Mouse (Mus musculus) heart, embryonic 16.5 days (tissue): ENCODE results near the gene Tnrc18. TPM values are rescaled to one million over a fixed set of nuclear protein-coding genes. Genes with fewer than 3 reads are reported as not detected.

Experiments
- ATAC-seq: fragments of 200-750 bp; cut with Nextera tagmentation; replicated peaks from 2 replicates; pipeline ENCODE4 v1.8.0; 2017; ENCODE audit warnings: moderate number of reproducible peaks; ENCODE audit not compliant: insufficient read depth, low FRiP score; ENCODE audit errors: extremely low read depth
- H3K27ac ChIP-seq: fragments of 300-500 bp; sonication (generic); 2 replicates; pipeline ENCODE4 v1.5.1; 2014; ENCODE audit warnings: mild to moderate bottlenecking, low read length, control low read depth, moderate library complexity
- H3K27me3 ChIP-seq: fragments of 300-500 bp; sonication (generic); 2 replicates; pipeline ENCODE4 v1.6.1; 2014; ENCODE audit warnings: low read length, mixed read lengths; ENCODE audit not compliant: control insufficient read depth, insufficient read depth
- H3K36me3 ChIP-seq: fragments of 300-500 bp; sonication (generic); 2 replicates; pipeline ENCODE4 v1.6.1; 2014; ENCODE audit not compliant: control insufficient read depth, insufficient read depth
- H3K4me1 ChIP-seq: fragments of 300-500 bp; sonication (generic); 2 replicates; pipeline ENCODE4 v1.6.1; 2014; ENCODE audit warnings: low read length, mixed read lengths; ENCODE audit not compliant: control insufficient read depth, insufficient read depth
- H3K4me2 ChIP-seq: fragments of 300-500 bp; sonication (generic); 2 replicates; pipeline ENCODE4 v1.6.1; 2014; ENCODE audit warnings: low read depth, mild to moderate bottlenecking, control low read depth, low read length
- H3K4me3 ChIP-seq: fragments of 300-500 bp; sonication (generic); 2 replicates; pipeline ENCODE4 v1.5.1; 2014; ENCODE audit warnings: mild to moderate bottlenecking, control low read depth, low read length
- H3K9ac ChIP-seq: fragments of 300-500 bp; sonication (generic); 2 replicates; pipeline ENCODE4 v1.6.1; 2014; ENCODE audit warnings: low read length, control low read depth
- H3K9me3 ChIP-seq: fragments of 300-500 bp; sonication (generic); replicated peaks from 2 replicates; pipeline ENCODE4 v1.6.1; 2016; ENCODE audit warnings: low read length; ENCODE audit not compliant: control insufficient read depth
- WGBS: fragments of 180-500 bp; shearing (Covaris S2); extraction: QIAGEN DNeasy Blood & Tissue Kit; methylation state at CpG from one replicate; pipeline ENCODE4 v1.1.7; 2014; 5-methylcytosine and 5-hydroxymethylcytosine counted together
- polyA plus RNA-seq: library from polyadenylated mRNA; unstranded; fragments of >200 nt; fragmentation: Nextera tagmentation; extraction: Ambion mirVana; gene quantifications from 2 replicates; pipeline ENCODE4 v1.2.1, GENCODE M21; 2015

Gene Tnrc18
- polyA plus RNA-seq, 1 experiment from 2014 or later = 17.6 TPM

DNA sequence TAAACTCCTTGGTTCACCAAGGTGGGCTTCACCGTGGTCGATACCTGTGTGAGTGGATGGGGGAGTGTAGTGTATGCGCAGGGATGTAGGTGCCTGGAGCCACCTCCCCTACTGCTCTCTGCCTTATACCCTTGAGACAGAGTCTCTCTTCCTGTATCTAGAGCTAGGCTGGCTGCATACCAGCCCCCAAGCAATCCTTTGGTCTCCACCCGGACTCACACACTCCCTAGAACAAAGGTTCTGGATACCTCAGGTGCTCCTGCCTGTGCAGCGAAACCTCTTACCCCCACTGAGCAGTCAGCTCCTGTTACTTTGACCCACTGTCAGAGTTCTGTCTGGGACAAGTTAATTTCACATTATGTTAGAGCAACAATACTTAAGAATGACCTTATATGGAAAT lies 8.2 kb upstream of the Tnrc18 start:
- 79% methylated on average over 5 of the region's 5 CpGs for WGBS
- Histone ChIP-seq H3K27ac (no peak overlapping the region), H3K4me3 (no peak overlapping the region), H3K4me2 (no peak overlapping the region), H3K4me1 (peaks cover 18% of the 10 kb centered on the region), H3K36me3 (no peaks in the 10 kb centered on the region), H3K27me3 (no peaks in the 10 kb centered on the region), H3K9ac (no peak overlapping the region), H3K9me3 (no peaks in the 10 kb centered on the region)
- no peak for ATAC-seq

DNA sequence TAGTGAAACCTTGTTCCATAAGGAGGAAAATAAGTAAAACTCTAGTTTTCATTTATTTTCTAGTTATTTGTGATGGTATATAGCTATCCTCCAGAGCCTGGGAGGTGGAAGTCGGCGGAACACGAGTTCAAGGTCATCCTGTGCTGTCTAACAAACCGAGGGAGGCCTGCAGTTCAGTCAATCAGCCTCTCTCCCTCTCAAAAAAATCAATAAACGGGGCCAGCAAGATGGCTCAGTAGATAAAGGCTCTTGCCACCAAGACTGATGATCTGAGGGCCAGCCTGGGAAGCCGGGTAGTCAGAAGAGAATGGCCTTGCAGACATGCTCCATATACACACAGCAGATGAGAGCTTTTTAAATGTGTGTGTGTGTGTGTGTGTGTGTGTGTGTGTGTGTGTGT lies 6.6 kb upstream of the Tnrc18 start:
- WGBS = 36% methylated on average over 6 of the region's 6 CpGs
- H3K4me2 ChIP-seq = peak overlapping the region; percentile 78
- peaks cover 18% of the 10 kb centered on the region for H3K4me1 ChIP-seq
- no peaks in the 10 kb centered on the region for H3K27me3 ChIP-seq
- H3K9ac ChIP-seq = peak overlapping the region; percentile 100
- H3K9me3 ChIP-seq = no peaks in the 10 kb centered on the region
- peak overlapping the region; percentile 100 for H3K27ac ChIP-seq
- no peaks in the 10 kb centered on the region for H3K36me3 ChIP-seq
- H3K4me3 ChIP-seq = peak overlapping the region; percentile 79
- no peak for ATAC-seq

DNA sequence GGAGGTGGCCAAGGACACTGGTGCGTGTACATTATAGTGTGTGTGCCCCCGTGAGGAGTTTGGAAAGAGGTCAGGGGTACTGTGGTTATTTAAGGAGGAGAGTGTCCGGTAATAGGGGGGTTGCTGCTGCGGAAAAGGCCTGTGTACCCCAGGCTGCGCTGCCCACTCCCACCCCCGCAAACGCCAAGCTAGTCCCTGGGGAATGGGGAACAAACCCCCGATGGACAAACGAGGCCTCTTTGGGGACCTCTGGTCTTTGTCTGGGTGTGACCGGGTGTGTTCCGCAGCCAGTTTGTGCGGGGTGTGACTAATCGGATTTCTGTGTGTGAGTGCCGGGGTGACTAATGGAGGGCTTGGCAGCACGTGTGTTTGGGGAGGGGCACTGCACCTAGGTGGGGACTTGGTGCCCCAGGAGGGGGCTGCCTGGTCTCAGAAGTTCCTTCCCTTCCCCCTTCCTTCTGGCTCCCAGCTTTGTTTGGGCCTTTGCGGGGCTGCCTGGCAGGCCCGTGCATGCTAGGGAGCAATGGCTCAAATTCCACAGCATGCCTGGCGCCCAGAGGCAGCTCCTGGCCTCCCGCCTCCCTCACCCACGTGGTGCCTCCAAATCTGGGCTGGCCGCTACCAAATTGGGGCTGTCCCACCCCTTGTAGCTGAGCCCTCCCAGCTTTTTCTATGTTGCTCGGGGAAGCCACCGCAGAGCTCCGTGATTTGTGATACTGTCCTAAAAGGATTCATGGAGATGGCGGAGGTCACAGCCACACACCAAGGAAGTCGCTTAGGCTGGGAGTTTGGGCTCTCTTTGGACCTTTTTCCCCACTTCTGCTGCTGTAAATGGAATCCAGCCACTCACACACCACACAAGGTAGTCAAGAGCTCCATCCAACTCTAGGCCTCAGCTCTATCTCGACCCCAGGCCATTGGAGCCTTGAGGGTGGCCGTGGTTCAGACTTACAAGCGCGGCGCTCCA lies 5.9 kb upstream of the Tnrc18 start:
- Histone ChIP-seq H3K4me2 (peak overlapping the region; percentile 78), H3K4me1 (peaks cover 18% of the 10 kb centered on the region), H3K36me3 (no peaks in the 10 kb centered on the region), H3K9me3 (no peaks in the 10 kb centered on the region), H3K4me3 (peak overlapping the region; percentile 79), H3K9ac (peak overlapping the region; percentile 100), H3K27ac (peak overlapping the region; percentile 100), H3K27me3 (no peaks in the 10 kb centered on the region)
- ATAC-seq = peak; percentile 68
- WGBS = 9% methylated on average over 31 of the region's 31 CpGs

DNA sequence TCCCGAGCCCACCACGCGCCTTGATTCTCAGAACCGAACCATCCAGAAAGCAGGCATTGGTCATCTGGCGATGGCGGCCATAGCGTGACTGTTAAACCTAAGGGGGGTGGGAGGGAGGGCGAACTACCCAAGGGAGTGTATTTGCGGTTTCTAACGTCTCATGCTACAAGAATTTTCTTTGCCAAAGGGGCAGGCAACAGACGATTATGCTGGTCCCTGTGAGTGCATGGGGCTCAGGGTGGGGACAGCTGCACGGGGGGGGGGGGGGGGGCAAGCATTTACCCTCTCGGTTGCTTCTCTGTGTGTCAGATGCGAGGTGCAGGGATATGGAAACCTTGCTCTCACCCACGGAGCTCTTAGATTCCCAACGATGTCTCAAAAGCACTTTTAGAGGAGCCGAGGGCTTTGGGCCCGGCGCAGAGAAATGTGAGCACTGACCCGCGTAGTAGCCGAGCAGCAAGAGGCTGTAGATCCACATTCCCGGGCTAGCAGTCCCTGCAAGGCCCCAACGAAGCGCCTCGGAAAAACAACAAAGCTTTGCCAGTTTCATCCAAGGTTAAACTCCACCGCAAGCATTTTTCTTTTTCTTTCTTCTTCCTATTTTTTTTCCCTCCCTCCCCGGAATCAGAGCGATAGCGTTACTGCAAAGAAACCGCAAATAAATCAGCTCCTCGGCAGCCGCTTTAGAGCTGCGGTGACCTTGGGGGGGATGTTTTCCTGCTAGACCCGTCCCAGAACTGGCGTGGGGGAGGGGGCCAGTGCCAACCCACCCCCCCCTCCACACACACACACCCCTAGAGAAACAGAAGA lies 5.0 kb upstream of the Tnrc18 start:
- Histone ChIP-seq H3K9me3 (no peaks in the 10 kb centered on the region), H3K4me1 (peaks cover 18% of the 10 kb centered on the region), H3K27ac (peak overlapping the region; percentile 100), H3K4me3 (peak overlapping the region; percentile 79), H3K36me3 (no peaks in the 10 kb centered on the region), H3K27me3 (no peaks in the 10 kb centered on the region), H3K9ac (peak overlapping the region; percentile 100), H3K4me2 (peak overlapping the region; percentile 78)
- WGBS = under 1% methylated on average over 36 of the region's 36 CpGs
- 0 out of 2 replicates have a peak, but pooled peaks have one; percentile 7 for ATAC-seq

DNA sequence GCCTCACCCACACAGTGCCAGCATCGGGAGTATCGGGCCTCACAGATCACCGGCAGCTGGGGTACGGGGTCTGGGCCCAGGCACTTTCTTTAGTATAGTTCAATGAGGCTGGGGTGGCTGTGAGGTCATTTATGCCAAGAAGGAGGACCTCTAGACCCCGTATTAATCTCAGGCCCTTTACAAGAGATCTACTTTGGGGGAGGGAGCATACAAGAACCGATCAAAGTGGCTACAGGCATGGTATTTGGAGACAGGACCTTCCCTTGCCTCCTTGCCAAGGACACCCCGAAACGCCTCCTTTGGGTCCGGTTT lies 4.5 kb upstream of the Tnrc18 start:
- H3K9me3 ChIP-seq = no peaks in the 10 kb centered on the region
- no peaks in the 10 kb centered on the region for H3K27me3 ChIP-seq
- H3K4me1 ChIP-seq = peaks cover 18% of the 10 kb centered on the region
- peak overlapping the region; percentile 78 for H3K4me2 ChIP-seq
- peak overlapping the region; percentile 100 for H3K9ac ChIP-seq
- no peaks in the 10 kb centered on the region for H3K36me3 ChIP-seq
- H3K27ac ChIP-seq = peak overlapping the region; percentile 100
- WGBS = 0% methylated on average over 9 of the region's 9 CpGs
- H3K4me3 ChIP-seq = peak overlapping the region; percentile 79
- ATAC-seq = no peak

DNA sequence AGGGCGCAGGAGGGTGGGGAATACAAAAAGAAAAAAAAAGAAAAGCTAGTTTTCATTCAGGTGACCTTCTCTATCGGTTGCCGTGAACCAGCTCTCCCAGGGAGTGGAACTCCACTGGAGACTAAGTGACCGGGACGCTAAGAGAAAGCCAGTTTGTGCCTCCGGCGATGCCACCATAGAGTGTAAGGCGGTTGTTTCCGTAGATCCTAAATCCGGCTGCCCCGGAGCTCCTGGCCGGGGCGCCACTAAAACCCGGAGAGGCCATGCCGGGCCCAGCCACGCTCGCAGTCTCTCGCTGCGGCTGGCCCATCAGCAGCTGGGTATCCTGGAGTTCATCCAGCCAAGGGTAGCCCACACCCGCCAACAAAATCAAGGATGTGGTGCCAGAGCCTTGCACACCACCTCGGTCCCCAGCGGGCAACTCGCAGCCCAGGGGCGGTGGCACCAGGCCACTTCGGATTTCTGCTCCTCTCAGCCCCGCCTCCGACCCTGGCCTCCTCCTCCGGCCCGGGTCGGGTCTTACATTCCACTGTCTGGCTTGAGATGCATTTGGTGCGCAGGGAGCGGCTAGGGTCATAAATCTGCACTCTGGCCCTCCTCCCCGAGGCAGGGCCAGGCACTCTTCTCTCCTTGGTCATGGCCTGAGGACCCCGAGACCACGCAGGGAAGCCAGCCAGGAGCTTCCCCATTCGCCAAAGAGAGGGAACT lies 4.0 kb upstream of the Tnrc18 start:
- Histone ChIP-seq H3K36me3 (no peaks in the 10 kb centered on the region), H3K9ac (peak overlapping the region; percentile 100), H3K4me3 (peak overlapping the region; percentile 79), H3K27ac (peak overlapping the region; percentile 100), H3K4me1 (peaks cover 18% of the 10 kb centered on the region), H3K4me2 (peak overlapping the region; percentile 78), H3K9me3 (no peaks in the 10 kb centered on the region), H3K27me3 (no peaks in the 10 kb centered on the region)
- WGBS = under 1% methylated on average over 36 of the region's 36 CpGs
- peak; percentile 55 for ATAC-seq

DNA sequence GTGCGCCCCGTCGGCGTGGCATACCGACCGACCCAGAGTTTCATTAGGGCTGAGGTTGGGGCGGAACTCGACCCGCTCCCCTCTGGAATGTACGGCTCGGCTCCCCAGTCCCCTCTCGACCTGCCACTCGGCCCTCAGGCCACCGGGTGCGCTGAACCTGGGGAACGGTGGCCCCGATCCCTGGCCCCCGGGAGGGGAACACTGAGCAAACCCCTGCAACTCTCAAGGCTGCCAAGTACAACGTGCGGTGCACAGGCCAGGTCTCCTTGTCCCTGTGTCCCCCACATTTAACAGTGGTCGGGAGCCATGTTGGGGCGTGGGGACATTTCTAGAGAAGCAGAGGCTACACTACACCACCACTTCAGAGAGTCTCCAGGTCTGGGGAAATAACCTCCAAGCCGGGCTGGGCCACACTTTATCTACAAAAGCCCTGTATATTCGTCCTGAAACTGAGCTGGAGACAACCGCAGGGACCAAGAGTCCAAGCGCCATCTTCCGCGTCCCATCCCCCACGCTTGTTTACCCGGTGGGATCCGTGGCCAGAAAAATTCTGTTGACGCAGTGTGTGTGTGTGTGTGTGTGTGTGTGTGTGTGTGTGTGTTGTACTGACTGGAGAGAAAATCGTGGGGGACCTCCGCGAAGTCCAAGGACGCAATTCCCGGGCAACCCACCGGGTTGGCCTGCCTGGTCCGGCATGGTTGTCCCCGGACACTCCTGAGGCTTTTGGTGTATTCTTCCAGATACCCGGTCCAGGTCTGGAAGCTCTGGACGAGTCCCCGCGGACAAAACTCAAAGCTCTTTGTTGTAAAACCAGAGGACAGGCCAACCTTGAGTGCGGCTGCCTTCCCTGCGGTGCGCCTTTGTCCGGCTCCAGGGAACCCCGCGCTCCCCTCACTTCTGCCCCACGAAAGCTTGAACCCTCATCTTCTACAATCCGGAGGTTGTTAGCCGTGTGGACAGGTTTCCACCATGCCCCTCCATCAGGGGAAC lies 3.1 kb upstream of the Tnrc18 start:
- Histone ChIP-seq H3K27ac (peak overlapping the region; percentile 100), H3K27me3 (no peaks in the 10 kb centered on the region), H3K36me3 (no peaks in the 10 kb centered on the region), H3K4me2 (peak overlapping the region; percentile 78), H3K9ac (peak overlapping the region; percentile 100), H3K4me3 (peak overlapping the region; percentile 79), H3K9me3 (no peaks in the 10 kb centered on the region), H3K4me1 (peaks cover 16% of the 10 kb centered on the region)
- WGBS = under 1% methylated on average over 53 of the region's 53 CpGs
- ATAC-seq = no peak
